Mouse (Mus musculus) cortical plate, adult 2 months (tissue): ENCODE measurements around the gene Cep95.

Source experiments
- CTCF ChIP-seq: fragments of 200-500 bp; IDR thresholded peaks from 2 replicates; pipeline ENCODE4 v1.5.1; 2011; ENCODE audit warnings: mild to moderate bottlenecking, control low read depth, low read length; ENCODE audit not compliant: insufficient read depth; ENCODE audit errors: extremely low read depth
- POLR2A ChIP-seq: fragments of 200-500 bp; IDR thresholded peaks from 2 replicates; pipeline ENCODE4 v1.6.1; 2011; ENCODE audit warnings: mild to moderate bottlenecking, low read length, control low read depth; ENCODE audit not compliant: insufficient read depth; ENCODE audit errors: extremely low read depth

DNA sequence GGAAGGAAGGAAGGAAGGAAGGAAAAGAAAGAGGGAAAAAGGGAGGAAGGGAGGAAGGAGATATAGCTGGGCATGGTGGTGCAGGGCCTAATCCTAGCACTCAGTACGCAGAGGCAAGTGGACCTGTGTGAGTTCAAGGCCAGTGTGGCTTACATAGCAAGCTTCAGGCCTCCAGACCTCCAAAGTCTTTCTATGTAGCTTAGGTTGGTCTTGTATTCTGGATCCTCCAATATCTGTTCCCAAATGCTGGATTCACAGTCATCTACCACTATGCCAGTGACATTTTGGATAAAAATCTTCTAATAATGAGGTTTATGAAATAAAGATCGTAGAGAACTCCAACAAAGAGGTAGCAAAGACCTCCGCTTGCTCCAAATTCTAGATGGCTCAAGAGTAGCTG, 47.2 kb upstream of the Cep95 start:
- no peak for TF ChIP-seq POLR2A
- TF ChIP-seq CTCF, result no peak
